Mouse (Mus musculus): ENCODE results near the gene Gm6657.

DNA sequence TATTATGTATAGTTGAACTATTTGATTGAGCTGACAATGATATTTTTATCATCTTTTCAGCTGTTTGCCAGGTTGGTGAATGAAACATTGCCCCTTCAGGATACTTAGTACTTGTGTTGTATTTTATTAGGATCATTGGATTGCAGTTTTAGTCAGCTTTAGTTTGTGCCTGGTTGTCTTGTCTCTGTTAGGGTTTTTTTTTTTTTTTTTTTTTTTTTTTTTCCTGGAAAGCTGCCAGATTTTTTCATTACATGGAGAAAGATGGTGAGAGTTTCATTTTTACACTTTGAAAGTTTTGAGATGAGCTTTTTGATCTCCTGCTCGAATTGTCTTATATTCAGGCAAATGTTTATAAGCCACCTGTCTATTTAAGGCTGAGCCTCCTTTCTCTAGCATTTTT is 54.3 kb downstream of the Gm6657 start:
- TF ChIP-seq CTCF (IDR thresholded peaks at IDR 0.05), result no peak
- no peak for TF ChIP-seq EP300 (IDR thresholded peaks at IDR 0.05)

Data from lung, postnatal 0 days (tissue).